Mouse (Mus musculus): Measurements from ENCODE around the gene Fam162a. TPM values are rescaled to one million over a fixed set of nuclear protein-coding genes. Genes with fewer than 3 reads are reported as not detected.
"Not testable (repeated sequence)": the region's sequence is repeated elsewhere in the genome, so short reads cannot be mapped to it uniquely, and the experiment has no call there.

Gene Fam162a
- 212 and 214 TPM in 2 replicates for polyA plus RNA-seq (2015; fragmentation: Nextera tagmentation; extraction: Ambion mirVana)

- H3K9me3 ChIP-seq (replicated peaks), result no peaks in the 10 kb centered on the region
- H3K36me3 ChIP-seq, result peaks cover 12% of the 10 kb centered on the region
- peak within 1 kb of the TSS; percentile 94 for H3K27ac ChIP-seq
- H3K4me1 ChIP-seq (replicated peaks), result peaks cover 47% of the 10 kb centered on the region
- H3K4me3 ChIP-seq (replicated peaks), result peak within 1 kb of the TSS; percentile 81
- peak within 1 kb of the TSS; percentile 89 for H3K4me2 ChIP-seq
- WGBS (ENCODE audit: insufficient replicate concordance), result under 1% methylated on average over 81 of the region's 81 CpGs
- H3K27me3 ChIP-seq, result no peaks in the 10 kb centered on the region
- peak; percentile 94 for ATAC-seq (ENCODE audit: low read depth)
- DNase-seq, result peak; percentile 85
- H3K9ac ChIP-seq, result peak within 1 kb of the TSS; percentile 91
Measured at GRCm38 (mm10) chr16:36071450-36072379, at the start of gene Fam162a, which contains the start of gene Ccdc58. Gene Fam162a, minus strand, starts transcription at chr16:36071594. Gene Ccdc58, plus strand, starts transcription at chr16:36071685.

GRCm38 (mm10) chr16:36115751-36116150 lies 44.4 kb upstream of the Fam162a start:
- not testable (repeated sequence) for ATAC-seq (ENCODE audit: low read depth); H3K4me2 ChIP-seq; DNase-seq; H3K9me3 ChIP-seq (replicated peaks); H3K4me1 ChIP-seq (replicated peaks); H3K27ac ChIP-seq; H3K27me3 ChIP-seq; H3K36me3 ChIP-seq; H3K4me3 ChIP-seq (replicated peaks); H3K9ac ChIP-seq
- WGBS (ENCODE audit: insufficient replicate concordance), result 66% methylated on average over 6 of the region's 6 CpGs

- not testable (repeated sequence) for H3K36me3 ChIP-seq; H3K9ac ChIP-seq; DNase-seq; H3K4me2 ChIP-seq; ATAC-seq (ENCODE audit: low read depth); H3K4me3 ChIP-seq (replicated peaks); H3K9me3 ChIP-seq (replicated peaks); H3K27ac ChIP-seq; H3K4me1 ChIP-seq (replicated peaks); H3K27me3 ChIP-seq
Measured at GRCm38 (mm10) chr16:36111486-36111885, 40.1 kb upstream of the Fam162a start.

- WGBS (ENCODE audit: insufficient replicate concordance), result 54% methylated on average over 1 of the region's 1 CpGs
- Histone ChIP-seq H3K4me3 (replicated peaks) (no peak overlapping the region), H3K27ac (no peak overlapping the region), H3K27me3 (no peaks in the 10 kb centered on the region), H3K4me1 (replicated peaks) (no peaks in the 10 kb centered on the region), H3K9ac (no peak overlapping the region), H3K36me3 (no peaks in the 10 kb centered on the region), H3K9me3 (replicated peaks) (no peaks in the 10 kb centered on the region), H3K4me2 (no peak overlapping the region)
- ATAC-seq (ENCODE audit: low read depth), result no peak
- no peak for DNase-seq
Measured at GRCm38 (mm10) chr16:36102211-36102610, 30.8 kb upstream of the Fam162a start.

- DNase-seq (no peak), ATAC-seq (ENCODE audit: low read depth) (no peak)
- Histone ChIP-seq H3K9me3 (replicated peaks) (no peaks in the 10 kb centered on the region), H3K36me3 (no peaks in the 10 kb centered on the region), H3K4me3 (replicated peaks) (no peak overlapping the region), H3K4me1 (replicated peaks) (no peaks in the 10 kb centered on the region), H3K27ac (no peak overlapping the region), H3K9ac (no peak overlapping the region), H3K27me3 (no peaks in the 10 kb centered on the region), H3K4me2 (no peak overlapping the region)
- 48% methylated on average over 1 of the region's 1 CpGs for WGBS (ENCODE audit: insufficient replicate concordance)
Measured at GRCm38 (mm10) chr16:36101526-36101925, 30.1 kb upstream of the Fam162a start.

- not testable (repeated sequence) for H3K36me3 ChIP-seq; H3K4me1 ChIP-seq (replicated peaks); H3K4me2 ChIP-seq; DNase-seq; ATAC-seq (ENCODE audit: low read depth); H3K9me3 ChIP-seq (replicated peaks); H3K9ac ChIP-seq; H3K27ac ChIP-seq; H3K4me3 ChIP-seq (replicated peaks); H3K27me3 ChIP-seq
- whole genome bisulfite sequencing (ENCODE audit: insufficient replicate concordance), result 77% methylated on average over 12 of the region's 12 CpGs
Measured at GRCm38 (mm10) chr16:36097813-36098499, 26.6 kb upstream of the Fam162a start.

GRCm38 (mm10) chr16:36094079-36094478 lies 22.7 kb upstream of the Fam162a start:
- no peak for DNase-seq
- ATAC-seq (ENCODE audit: low read depth), result no peak

GRCm38 (mm10) chr16:36090785-36091509 lies 19.6 kb upstream of the Fam162a start:
- Histone ChIP-seq H3K27me3 (no peaks in the 10 kb centered on the region), H3K36me3 (peaks cover 36% of the 10 kb centered on the region), H3K4me3 (replicated peaks) (no peak overlapping the region), H3K9me3 (replicated peaks) (no peaks in the 10 kb centered on the region), H3K27ac (no peak overlapping the region), H3K4me2 (no peak overlapping the region), H3K4me1 (replicated peaks) (peaks cover 6% of the 10 kb centered on the region; the same call in 1 of the 2 replicates), H3K9ac (no peak overlapping the region)
- ATAC-seq (ENCODE audit: low read depth), result no peak
- 84% methylated on average over 11 of the region's 11 CpGs for WGBS (ENCODE audit: insufficient replicate concordance)
- DNase-seq, result no peak

More at GRCm38 (mm10) chr16:36094079-36094478, 22.7 kb upstream of the Fam162a start:
- Histone ChIP-seq H3K27me3 (no peaks in the 10 kb centered on the region), H3K9me3 (replicated peaks) (no peaks in the 10 kb centered on the region), H3K36me3 (peaks cover 16% of the 10 kb centered on the region), H3K9ac (no peak overlapping the region), H3K4me2 (no peak overlapping the region), H3K4me1 (replicated peaks) (no peaks in the 10 kb centered on the region), H3K4me3 (replicated peaks) (no peak overlapping the region), H3K27ac (no peak overlapping the region)
- WGBS (ENCODE audit: insufficient replicate concordance), result 72% methylated on average over 3 of the region's 3 CpGs

GRCm38 (mm10) chr16:36089850-36090616 lies 18.6 kb upstream of the Fam162a start:
- Histone ChIP-seq H3K36me3 (peaks cover 44% of the 10 kb centered on the region), H3K4me1 (replicated peaks) (peaks cover 6% of the 10 kb centered on the region; the same call in 1 of the 2 replicates), H3K4me3 (replicated peaks) (no peak overlapping the region), H3K27me3 (no peaks in the 10 kb centered on the region), H3K9me3 (replicated peaks) (no peaks in the 10 kb centered on the region), H3K27ac (no peak overlapping the region), H3K4me2 (no peak overlapping the region), H3K9ac (no peak overlapping the region)
- no peak for ATAC-seq (ENCODE audit: low read depth)
- WGBS (ENCODE audit: insufficient replicate concordance), result 78% methylated on average over 8 of the region's 8 CpGs
- DNase-seq, result no peak

GRCm38 (mm10) chr16:36089065-36089464 lies 17.7 kb upstream of the Fam162a start:
- no peak overlapping the region for H3K4me2 ChIP-seq
- peak overlapping the region; percentile 36; the same call in 1 of the 2 replicates for H3K27ac ChIP-seq
- no peak for DNase-seq
- H3K27me3 ChIP-seq, result no peaks in the 10 kb centered on the region
- H3K4me1 ChIP-seq (replicated peaks), result peaks cover 6% of the 10 kb centered on the region; the same call in 1 of the 2 replicates
- H3K9ac ChIP-seq, result no peak overlapping the region
- no peak for ATAC-seq (ENCODE audit: low read depth)
- no peaks in the 10 kb centered on the region for H3K9me3 ChIP-seq (replicated peaks)
- peaks cover 50% of the 10 kb centered on the region for H3K36me3 ChIP-seq
- no peak overlapping the region for H3K4me3 ChIP-seq (replicated peaks)
- WGBS (ENCODE audit: insufficient replicate concordance), result 74% methylated on average over 7 of the region's 7 CpGs

Data from liver, embryonic 13.5 days (tissue).